ENCODE assay signal across 23 mouse cellular contexts in genomic region chr1:86293868-86294267, GRCm38 (mm10). TPM values are rescaled to one million over a fixed set of nuclear protein-coding genes. Genes with fewer than 3 reads are reported as not detected.
DNase-seq lines count a peak whose midpoint lies in the region; ATAC-seq and TF ChIP-seq lines count a peak whose summit lies in the region.
"Had no signal": no experiment of that assay in that cellular context is flagged by ENCODE, and none has a peak within 500 bp of the region (broad histone marks: within the 10 kb centered on the region; RNA-seq: fewer than 3 reads in every experiment).

No protein-coding gene starts in this region.

- no peaks in the 10 kb centered on the region for H3K9me3 ChIP-seq in intestine, postnatal 0 days (ENCODE audit: control insufficient read depth)
- H3K9me3 ChIP-seq in kidney, embryonic 16.5 days (ENCODE audit: low read length), result no peaks in the 10 kb centered on the region
- no peaks in the 10 kb centered on the region for H3K9me3 ChIP-seq in liver, postnatal 0 days (ENCODE audit: low read length)
- H3K9me3 ChIP-seq: embryonic facial prominence, embryonic 15.5 days; forebrain, embryonic 10.5 days; heart, embryonic 10.5 days; heart, embryonic 15.5 days; hindbrain, embryonic 13.5 days had no signal

- H3K4me3 ChIP-seq in intestine, postnatal 0 days (ENCODE audit: low read depth, low read length), result no peak overlapping the region
- H3K4me3 ChIP-seq in kidney, adult 2 months (ENCODE audit: insufficient read depth, low read depth, low read length), result no peak overlapping the region
- H3K4me3 ChIP-seq in kidney, embryonic 16.5 days (ENCODE audit: low read length), result no peak overlapping the region
- no peak overlapping the region for H3K4me3 ChIP-seq in liver, postnatal 0 days (ENCODE audit: low read depth, low read length)
- H3K4me3 ChIP-seq: embryonic facial prominence, embryonic 15.5 days; erythroblast, embryonic 14.5 days; gastrocnemius, adult 2 months; heart, embryonic 10.5 days; heart, embryonic 15.5 days; hindbrain, embryonic 13.5 days had no signal

- H3K4me2 ChIP-seq in intestine, postnatal 0 days (replicated peaks; ENCODE audit: low read depth), result no peak overlapping the region
- no peak overlapping the region for H3K4me2 ChIP-seq in kidney, embryonic 16.5 days (replicated peaks; ENCODE audit: low read depth, low read length)
- no peak overlapping the region for H3K4me2 ChIP-seq in liver, postnatal 0 days (ENCODE audit: low read depth, low read length)
- H3K4me2 ChIP-seq: embryonic facial prominence, embryonic 15.5 days; heart, embryonic 15.5 days; hindbrain, embryonic 13.5 days had no signal

- no peak for TF ChIP-seq EP300 in liver, postnatal 0 days (IDR thresholded peaks at IDR 0.05; ENCODE audit: low read depth)

- H3K4me1 ChIP-seq in intestine, postnatal 0 days (replicated peaks; ENCODE audit: control insufficient read depth, insufficient read depth, low read length), result no peaks in the 10 kb centered on the region
- H3K4me1 ChIP-seq in kidney, adult 2 months (ENCODE audit: control insufficient read depth, insufficient read depth, low read length), result no peaks in the 10 kb centered on the region
- no peaks in the 10 kb centered on the region for H3K4me1 ChIP-seq in kidney, embryonic 16.5 days (ENCODE audit: insufficient read depth, low read length)
- H3K4me1 ChIP-seq in liver, postnatal 0 days (ENCODE audit: insufficient read depth), result no peaks in the 10 kb centered on the region
- H3K4me1 ChIP-seq: embryonic facial prominence, embryonic 15.5 days; heart, embryonic 15.5 days had no signal

- peak; percentile 75 for DNase-seq in kidney, adult 2 months
- peak; percentile 58 to 73 for DNase-seq in kidney, postnatal 25 days
- no peak for DNase-seq in liver, postnatal 0 days
- no peak for DNase-seq in ovary, postnatal 14 days (ENCODE audit: low spot score)
- no peak for DNase-seq in left cerebral cortex, postnatal 14 days (ENCODE audit: low spot score in 2 of 2)
- DNase-seq: adrenal gland, postnatal 25 days; cerebellum, adult 2 months; cerebellum, postnatal 14 days; gastrocnemius, adult 2 months; gastrocnemius, postnatal 25 days; heart, adult 18-20 months; heart, postnatal 14 days had no signal

- TF ChIP-seq POLR2A in kidney, adult 2 months (IDR thresholded peaks at IDR 0.05; ENCODE audit: low read depth, low read length), result no peak

- no peaks in the 10 kb centered on the region for H3K36me3 ChIP-seq in intestine, postnatal 0 days (ENCODE audit: control insufficient read depth, insufficient read depth)
- H3K36me3 ChIP-seq in kidney, adult 2 months (ENCODE audit: control insufficient read depth, insufficient read depth, low read length), result no peaks in the 10 kb centered on the region
- H3K36me3 ChIP-seq in kidney, embryonic 16.5 days (ENCODE audit: insufficient read depth, low read length), result no peaks in the 10 kb centered on the region
- no peaks in the 10 kb centered on the region for H3K36me3 ChIP-seq in liver, postnatal 0 days (replicated peaks; ENCODE audit: insufficient read depth, low read length)
- H3K36me3 ChIP-seq: embryonic facial prominence, embryonic 15.5 days; forebrain, embryonic 10.5 days; heart, embryonic 10.5 days; heart, embryonic 15.5 days; hindbrain, embryonic 13.5 days had no signal

- ATAC-seq in intestine, postnatal 0 days, result peak; percentile 62; the same call in 1 of the 2 replicates
- ATAC-seq in kidney, embryonic 16.5 days (ENCODE audit: low FRiP score, low TSS enrichment), result peak; percentile 91
- ATAC-seq in liver, postnatal 0 days, result no peak
- ATAC-seq: activated CD4-positive, CD25-positive, alpha-beta regulatory T cell, adult 4 months; Patski had no signal

- no peak overlapping the region for H3K9ac ChIP-seq in intestine, postnatal 0 days (ENCODE audit: low read depth, low read length)
- H3K9ac ChIP-seq in kidney, embryonic 16.5 days (replicated peaks; ENCODE audit: low read length), result no peak overlapping the region
- H3K9ac ChIP-seq in liver, postnatal 0 days (replicated peaks), result no peak overlapping the region
- H3K9ac ChIP-seq: embryonic facial prominence, embryonic 15.5 days; heart, embryonic 15.5 days; hindbrain, embryonic 13.5 days had no signal

- no peak overlapping the region for H3K27ac ChIP-seq in intestine, postnatal 0 days (ENCODE audit: low read depth, low read length)
- H3K27ac ChIP-seq in kidney, adult 2 months (ENCODE audit: insufficient read depth, low read depth, low read length), result no peak overlapping the region
- 0 out of 2 replicates have a peak overlapping the region, but pooled peaks have one; percentile 34 for H3K27ac ChIP-seq in kidney, embryonic 16.5 days (ENCODE audit: low read length)
- H3K27ac ChIP-seq in liver, postnatal 0 days (ENCODE audit: low read depth), result no peak overlapping the region
- H3K27ac ChIP-seq: embryonic facial prominence, embryonic 15.5 days; gastrocnemius, adult 2 months; heart, embryonic 15.5 days; hindbrain, embryonic 13.5 days had no signal

- H3K27me3 ChIP-seq in intestine, postnatal 0 days (replicated peaks; ENCODE audit: control insufficient read depth, insufficient read depth, low read length), result no peaks in the 10 kb centered on the region
- no peaks in the 10 kb centered on the region for H3K27me3 ChIP-seq in kidney, adult 2 months (replicated peaks; ENCODE audit: control insufficient read depth, insufficient read depth, low read length)
- no peaks in the 10 kb centered on the region for H3K27me3 ChIP-seq in kidney, embryonic 16.5 days (ENCODE audit: insufficient read depth, low read length)
- no peaks in the 10 kb centered on the region for H3K27me3 ChIP-seq in liver, postnatal 0 days (ENCODE audit: insufficient read depth, low read length)
- H3K27me3 ChIP-seq: CH12.LX; embryonic facial prominence, embryonic 15.5 days; heart, embryonic 15.5 days; Patski had no signal

- TF ChIP-seq CTCF in intestine, postnatal 0 days (IDR thresholded peaks at IDR 0.05; ENCODE audit: low read depth), result no peak
- TF ChIP-seq CTCF in kidney, adult 2 months (conservative IDR thresholded peaks at IDR 0.05; ENCODE audit: insufficient read depth, insufficient read length, low read depth, low read length), result no peak
- TF ChIP-seq CTCF in liver, postnatal 0 days (IDR thresholded peaks at IDR 0.05; ENCODE audit: low read depth), result no peak

- WGBS in intestine, postnatal 0 days, result 68% methylated on average over 5 of the region's 5 CpGs
- 61% methylated on average over 5 of the region's 5 CpGs for WGBS in kidney, adult 2 months
- WGBS in kidney, embryonic 16.5 days, result 88% methylated on average over 5 of the region's 5 CpGs
- 87% methylated on average over 5 of the region's 5 CpGs for WGBS in liver, postnatal 0 days (ENCODE audit: insufficient replicate concordance)

- intact Hi-C loops in left cerebral cortex, postnatal 14 days (cut with DNase I), result no loop called here

RNA-seq across cellular contexts. Expression of gene B3gnt7, which starts 8.8 kb away (rescaled TPM):
- 3.2 and 3.4 TPM in 2 replicates for polyA plus RNA-seq in intestine, postnatal 0 days (2015; fragmentation: Nextera tagmentation; extraction: Ambion mirVana)
- 9.6 and 10.8 TPM in 2 replicates for polyA plus RNA-seq in kidney, adult 2 months (2012; rRNA removed)
- 9.5 and 10.5 TPM in 2 replicates for polyA plus RNA-seq in kidney, embryonic 16.5 days (2015; fragmentation: Nextera tagmentation; extraction: Ambion mirVana)
- 0.46 and 1.0 TPM in 2 replicates for polyA plus RNA-seq in liver, postnatal 0 days (2015; fragmentation: Nextera tagmentation; extraction: Ambion mirVana)
- 1 to 10 TPM; 1.3 to 2.1 TPM for total RNA-seq in left cerebral cortex, postnatal 14 days (2021)
- total RNA-seq: gastrocnemius, adult 2 months; gastrocnemius, postnatal 25 days had no signal

Comparison
In these comparisons a context has a peak if more than half of its experiments do, and no peak if none do; other contexts are left out.
1. DNase-seq: peak in kidney, adult 2 months (single experiment) and kidney, postnatal 25 days (2 of 2); none in liver, postnatal 0 days (single experiment), ovary, postnatal 14 days (single experiment) and left cerebral cortex, postnatal 14 days (0 of 2).